Mouse (Mus musculus) ovary, adult 18-20 months (tissue): ENCODE measurements around the gene Taar7d.
A peak's percentile ranks its signal among the peaks of the same experiment; 100 is the strongest.
"Not testable (repeated sequence)": the region's sequence is repeated elsewhere in the genome, so short reads cannot be mapped to it uniquely, and the experiment has no call there.

Experiments used
- DNase-seq: peaks from one replicate; pipeline ENCODE4 v3.0.0; 2022; ENCODE audit warnings: low spot score, mixed read lengths

Gene Taar7d

DNA sequence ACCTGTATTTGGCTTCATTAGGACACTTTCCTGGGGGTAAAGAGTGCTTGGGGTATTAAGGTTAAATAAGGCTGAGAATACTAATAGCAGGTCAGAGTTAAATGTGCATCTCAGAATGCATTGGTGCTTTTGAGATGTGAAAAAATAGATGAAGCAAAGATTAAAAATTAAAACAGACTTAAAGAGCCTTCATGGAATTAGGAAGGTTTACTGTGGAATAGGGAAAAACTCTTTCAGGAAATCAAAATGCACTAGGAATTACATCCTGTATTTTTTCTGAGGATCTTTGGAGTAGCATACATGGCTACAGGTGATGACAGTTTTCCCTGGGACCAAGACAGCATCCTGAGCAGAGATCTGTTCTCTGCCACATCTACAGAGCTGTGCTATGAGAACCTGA, at the start of gene Taar7d:
Taar7d (plus strand) TSS at position 301 of the 400 bp plus-strand sequence.
- DNase-seq = no peak

DNA sequence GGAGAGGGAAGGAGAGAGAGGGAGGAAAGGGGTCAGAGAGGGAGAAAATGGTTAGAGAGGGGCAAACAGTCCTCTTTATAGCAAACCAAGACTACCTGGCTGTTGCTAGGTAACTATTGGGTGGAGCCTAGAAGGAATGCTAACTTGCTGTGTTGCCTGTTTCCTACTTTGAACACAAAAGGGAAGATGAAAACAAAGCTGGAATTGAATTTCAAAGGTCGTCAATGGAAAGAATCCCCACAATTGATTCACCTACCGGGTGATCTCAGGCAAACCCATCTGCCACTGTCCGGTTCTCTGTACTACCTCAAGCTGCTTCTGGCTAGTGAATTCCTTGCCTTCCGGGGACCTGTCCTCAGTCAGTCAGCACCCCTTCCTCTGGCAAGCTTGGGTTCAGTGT, 49.1 kb upstream of the Taar7d start:
- DNase-seq = no peak

DNA sequence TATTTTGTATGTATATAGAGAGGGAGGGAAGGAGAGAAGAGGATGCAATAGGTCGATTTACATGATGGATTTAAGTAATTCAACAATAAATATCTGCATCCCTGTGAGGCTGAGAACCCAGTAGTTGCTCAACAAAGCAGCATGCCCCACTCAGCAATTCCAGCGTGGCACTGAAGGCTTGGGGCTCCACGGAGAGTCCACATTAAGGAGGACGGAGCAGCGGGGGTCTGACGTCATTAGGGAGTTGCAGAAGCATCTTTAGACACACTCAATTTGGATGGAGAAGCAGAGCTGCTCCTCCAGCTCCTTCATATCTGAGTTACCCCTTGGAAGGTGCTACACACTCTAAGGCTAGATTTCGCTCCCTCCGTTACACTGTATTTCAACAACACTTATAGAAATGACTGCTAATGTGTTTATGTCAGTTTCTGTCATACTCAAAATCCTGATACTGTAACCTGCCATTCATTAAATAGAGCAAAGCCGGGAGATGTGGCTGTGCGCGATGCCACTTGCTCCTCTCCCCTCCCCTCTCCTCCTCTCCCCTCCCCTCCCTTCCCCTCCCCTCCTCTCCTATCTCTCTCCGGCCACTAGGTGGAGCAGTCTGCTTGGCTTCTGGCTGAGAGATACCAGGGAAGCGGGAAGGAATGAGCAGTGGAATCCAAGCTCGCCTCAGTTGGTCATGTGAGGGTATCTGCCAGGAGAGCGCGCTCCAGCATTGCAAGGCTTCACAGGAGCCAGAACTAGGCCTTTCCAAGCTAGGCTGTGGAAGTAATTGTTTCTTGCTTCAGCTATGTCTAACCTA, 47.9 kb upstream of the Taar7d start:
- DNase-seq = peak; percentile 67

DNA sequence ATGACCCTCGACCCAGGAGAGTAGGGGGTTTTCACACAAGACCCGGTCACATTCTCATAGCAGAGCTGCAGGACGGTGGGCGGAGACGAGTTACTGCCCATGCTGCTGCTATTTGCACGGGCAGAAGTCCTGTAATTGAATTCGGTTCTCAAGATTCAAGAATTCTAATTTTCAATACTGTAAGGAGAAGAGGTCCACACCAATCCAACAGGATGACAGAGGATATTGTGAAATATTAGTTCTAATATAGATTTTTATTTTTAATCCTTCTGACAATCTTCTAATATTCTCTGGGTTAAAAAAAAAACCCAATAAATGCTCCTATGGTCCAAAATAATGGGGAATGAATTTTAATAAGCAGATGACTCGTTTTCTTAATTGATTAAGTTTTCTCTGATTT, 41.5 kb upstream of the Taar7d start, which contains the start of gene Taar6:
Taar6 (minus strand) TSS at position 101 of the 400 bp plus-strand sequence.
- DNase-seq = no peak

DNA sequence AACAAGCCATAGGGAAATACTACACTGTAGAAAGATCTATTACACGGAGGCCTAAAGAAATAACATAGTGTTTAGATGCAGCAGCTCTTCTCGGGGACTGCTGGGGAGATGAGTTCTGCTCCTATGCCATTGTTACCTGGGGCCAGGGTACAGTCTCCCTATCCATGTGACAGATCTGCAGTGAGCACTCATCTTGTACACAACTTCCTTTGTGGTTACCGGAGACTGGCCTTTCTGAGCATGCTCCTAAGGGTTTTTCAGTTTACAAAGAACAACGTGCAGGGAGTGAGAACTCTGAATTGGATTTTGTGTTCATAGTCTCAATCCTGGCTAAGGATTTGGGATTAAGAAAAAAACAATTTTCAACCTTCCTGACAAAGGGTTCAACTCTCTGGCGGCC, 40.6 kb upstream of the Taar7d start:
- DNase-seq = no peak

DNA sequence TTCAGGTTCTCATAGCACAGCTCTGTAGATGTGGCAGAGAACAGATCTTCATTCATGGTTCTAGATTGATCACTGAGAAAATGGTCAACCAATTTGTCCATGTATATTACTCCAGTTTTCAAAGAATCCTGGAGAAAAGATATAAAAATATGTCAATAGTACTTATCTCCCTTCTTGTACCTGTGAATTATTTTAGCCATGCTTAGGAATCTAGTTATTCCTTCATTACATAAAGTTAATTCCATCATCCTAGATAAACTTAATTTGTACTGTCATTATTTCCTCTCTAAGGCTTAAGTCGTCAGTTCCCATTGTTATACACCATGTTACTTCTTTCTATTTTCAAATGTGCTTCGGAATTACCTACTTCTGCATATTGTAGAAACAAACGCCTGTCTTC, 33.6 kb upstream of the Taar7d start, which contains the start of gene Taar7a:
Taar7a (minus strand) TSS at position 101 of the 400 bp plus-strand sequence.
- no peak for DNase-seq

DNA sequence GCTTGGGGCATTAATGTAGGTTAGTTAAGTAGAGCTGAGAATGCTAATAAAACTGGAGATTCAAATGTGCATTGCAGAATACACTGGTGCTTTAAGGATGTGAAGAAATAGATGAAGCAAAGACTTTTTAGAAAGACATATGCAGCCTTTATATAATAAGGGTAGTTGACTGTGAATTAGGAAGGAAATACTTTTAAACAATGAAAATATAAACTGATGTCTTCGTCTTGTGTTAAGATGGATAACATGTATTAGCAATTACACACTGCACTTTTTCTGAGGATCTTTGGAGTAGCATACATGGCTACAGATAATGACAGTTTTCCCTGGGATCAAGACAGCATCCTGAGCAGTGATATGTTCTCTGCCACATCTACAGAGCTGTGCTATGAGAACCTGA, 27.4 kb upstream of the Taar7d start, which contains the start of gene Taar7b:
Taar7b (plus strand) TSS at position 301 of the 400 bp plus-strand sequence.
- no peak for DNase-seq

DNA sequence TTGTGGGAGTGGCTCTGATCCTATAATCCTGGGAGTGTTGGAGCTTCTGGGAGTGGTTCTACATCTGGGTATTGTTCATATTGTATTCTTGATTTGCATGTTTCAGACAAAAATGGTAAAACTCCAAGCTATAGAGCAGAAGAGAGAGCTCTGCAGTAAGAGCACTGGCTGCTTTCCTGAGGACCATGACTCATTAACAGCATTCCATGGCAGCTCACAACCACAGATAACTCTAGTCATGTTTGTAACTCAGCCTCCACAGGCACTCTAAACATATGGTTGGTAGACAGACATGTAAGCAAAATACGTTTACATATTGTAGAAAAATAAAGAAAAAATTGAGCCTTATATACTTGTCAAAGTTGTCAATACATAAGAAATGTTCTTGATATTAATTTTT, 20.6 kb upstream of the Taar7d start:
- DNase-seq = no peak

DNA sequence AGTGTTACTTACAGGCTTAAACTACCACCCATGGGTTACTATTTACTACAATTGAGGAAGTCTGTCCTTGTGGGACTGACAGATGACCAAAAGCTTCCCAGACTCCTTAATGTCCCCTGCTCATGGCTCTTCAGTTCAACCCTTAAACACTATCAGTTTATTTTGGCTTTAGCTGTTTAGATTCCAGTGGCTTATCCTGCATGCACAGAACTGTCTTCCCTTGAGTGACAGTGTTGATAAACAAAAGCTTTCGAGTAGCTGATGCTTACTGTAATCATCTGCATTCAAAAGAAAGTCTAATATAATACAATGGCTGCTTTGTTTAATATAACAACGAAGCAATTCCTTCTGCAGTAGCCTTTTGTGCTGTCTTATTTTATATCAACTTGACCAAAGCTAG, 20.0 kb upstream of the Taar7d start:
- no peak for DNase-seq

DNA sequence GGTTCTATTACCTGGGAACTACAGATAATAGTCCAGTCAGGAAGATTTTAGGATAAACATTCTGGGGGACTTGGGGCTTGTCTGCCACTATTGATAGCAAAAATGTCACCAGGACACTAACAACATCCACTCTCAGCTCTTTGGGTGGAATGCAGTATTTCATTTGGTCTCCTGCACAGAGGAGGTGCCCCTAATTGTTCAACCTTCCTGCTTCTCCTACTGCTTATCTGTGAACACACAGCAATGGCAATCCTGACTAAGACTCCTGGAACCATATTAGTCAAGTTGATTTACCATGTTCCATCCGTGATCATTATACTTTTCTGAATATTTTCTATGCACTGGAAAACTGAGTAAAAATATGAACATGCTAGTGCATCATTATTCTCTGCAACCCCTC, 18.9 kb upstream of the Taar7d start:
- DNase-seq = no peak

DNA sequence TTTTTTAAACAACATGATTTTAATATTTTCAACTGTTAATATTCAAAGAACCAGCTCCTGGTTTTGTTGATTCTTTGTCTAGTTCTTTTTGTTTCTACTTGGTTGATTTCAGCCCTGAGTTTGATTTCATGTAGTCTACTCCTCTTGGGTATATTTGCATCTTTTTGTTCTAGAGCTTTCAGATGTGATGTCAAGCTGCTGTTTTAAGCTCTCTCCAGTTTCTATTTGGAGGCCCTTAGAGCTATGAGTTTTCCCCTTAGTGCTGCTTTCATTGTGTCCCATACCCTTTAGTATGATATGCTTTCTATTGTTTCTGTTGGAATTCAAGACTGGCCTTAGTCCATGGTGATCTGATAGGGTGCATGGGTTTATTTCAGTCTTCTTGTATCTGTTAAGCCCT, 4.3 kb downstream of the Taar7d start:
- DNase-seq = no peak

DNA sequence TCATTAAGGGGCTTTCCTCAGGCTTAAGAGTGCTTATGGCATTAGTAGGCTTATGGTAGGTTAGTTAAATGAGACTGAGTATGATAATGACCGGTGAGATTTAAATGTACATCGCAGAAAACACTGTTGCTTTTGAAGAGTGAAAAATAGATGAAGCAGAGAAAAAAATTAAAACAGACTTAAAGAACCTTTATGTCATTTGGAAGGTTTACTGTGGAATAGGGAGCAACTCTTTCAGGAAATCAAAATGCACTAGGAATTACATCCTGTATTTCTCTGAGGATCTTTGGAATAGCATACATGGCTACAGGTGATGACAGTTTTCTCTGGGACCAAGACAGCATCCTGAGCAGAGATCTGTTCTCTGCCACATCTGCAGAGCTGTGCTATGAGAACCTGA, 10.3 kb downstream of the Taar7d start, which contains the start of gene Taar7e:
Taar7e (plus strand) TSS at position 301 of the 400 bp plus-strand sequence.
- DNase-seq = no peak

DNA sequence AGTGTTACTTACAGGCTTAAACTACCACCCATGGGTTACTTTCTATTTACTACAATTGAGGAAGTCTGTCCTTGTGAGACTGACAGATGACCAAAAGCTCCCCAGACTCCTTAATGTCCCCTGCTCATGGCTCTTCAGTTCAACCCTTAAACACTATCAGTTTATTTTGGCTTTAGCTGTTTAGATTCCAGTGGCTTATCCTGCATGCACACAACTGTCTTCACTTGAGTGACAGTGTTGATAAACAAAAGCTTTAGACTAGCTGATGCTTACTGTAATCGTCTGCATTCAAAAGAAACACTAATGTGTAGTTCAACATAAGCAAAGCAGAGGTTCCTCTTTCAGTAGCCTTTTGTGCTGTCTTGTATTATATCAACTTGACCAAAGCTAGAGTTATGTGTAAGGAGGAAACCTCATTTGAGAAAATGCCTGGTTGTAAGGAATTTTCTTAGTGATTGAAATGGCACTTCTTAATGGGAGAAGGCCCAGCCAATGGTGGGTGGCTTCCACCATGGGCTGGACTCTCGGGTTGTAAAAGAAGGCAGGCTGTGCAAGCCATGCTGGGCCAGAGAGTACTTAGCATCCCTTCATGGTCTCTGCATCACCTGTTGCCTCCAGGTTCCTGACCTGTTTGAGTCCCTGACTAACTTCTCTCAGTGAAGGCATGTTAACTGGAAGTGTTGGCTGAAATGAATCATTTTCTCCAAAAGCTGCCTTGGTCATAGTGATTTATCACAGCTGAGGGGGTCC, 13.3 kb downstream of the Taar7d start:
- no peak for DNase-seq

DNA sequence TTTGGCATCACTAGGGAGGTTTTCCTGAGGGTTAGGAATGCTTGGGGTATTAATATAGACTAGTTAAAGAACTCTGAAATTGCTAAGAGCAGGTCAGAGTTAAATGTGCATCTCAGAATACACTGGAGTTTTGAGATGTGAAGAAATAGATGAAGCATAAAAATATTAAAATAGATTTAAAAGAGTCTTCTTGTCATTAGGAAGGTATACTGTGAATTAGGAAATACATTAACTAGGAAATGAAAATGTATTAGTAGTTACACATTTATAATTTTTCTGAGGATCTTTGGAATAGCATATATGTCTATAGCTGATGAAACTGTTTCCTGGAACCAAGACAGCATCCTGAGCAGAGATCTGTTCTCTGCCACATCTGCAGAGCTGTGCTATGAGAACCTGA, 22.2 kb downstream of the Taar7d start, which contains the start of gene Taar7f:
Taar7f (plus strand) TSS at position 301 of the 400 bp plus-strand sequence.
- no peak for DNase-seq

DNA sequence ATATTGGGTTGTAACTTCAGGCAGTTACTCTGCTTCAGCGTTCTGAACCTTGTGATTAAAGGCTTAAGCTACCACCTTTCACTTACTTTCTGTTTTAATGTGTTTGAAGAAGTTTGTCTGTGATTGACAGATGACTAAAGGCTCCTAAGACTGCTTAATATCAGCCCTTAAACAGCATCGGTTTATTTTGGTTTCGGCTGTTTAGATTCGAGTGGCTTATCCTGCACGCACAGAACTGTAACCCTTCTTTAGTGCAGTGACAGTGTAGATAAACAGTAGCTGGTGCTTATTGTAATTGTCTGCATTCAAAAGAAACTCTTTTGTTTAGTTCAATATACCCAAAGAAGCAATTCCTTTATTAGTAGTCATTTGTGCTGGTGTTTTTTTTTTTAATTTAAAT, 25.0 kb downstream of the Taar7d start:
- DNase-seq = no peak

DNA sequence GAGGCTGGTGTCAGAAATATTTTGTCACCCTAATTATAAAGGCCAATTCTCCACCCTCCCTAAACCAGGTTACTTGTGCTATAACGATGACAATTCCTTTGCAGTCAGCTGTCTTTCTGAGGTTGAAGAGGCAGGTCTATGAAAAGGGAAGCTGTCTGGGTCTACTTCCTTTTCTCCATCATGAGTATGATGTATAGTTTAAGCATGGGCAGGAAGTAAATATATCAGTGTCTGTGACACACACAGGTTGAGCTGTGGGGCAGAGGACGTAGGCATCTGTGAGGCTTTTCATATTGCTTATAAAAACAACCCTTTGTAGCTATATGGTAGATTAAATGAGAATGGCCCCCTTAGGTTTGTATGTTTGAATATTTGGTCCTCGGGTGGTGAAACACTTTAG, 32.0 kb downstream of the Taar7d start:
- no peak for DNase-seq

DNA sequence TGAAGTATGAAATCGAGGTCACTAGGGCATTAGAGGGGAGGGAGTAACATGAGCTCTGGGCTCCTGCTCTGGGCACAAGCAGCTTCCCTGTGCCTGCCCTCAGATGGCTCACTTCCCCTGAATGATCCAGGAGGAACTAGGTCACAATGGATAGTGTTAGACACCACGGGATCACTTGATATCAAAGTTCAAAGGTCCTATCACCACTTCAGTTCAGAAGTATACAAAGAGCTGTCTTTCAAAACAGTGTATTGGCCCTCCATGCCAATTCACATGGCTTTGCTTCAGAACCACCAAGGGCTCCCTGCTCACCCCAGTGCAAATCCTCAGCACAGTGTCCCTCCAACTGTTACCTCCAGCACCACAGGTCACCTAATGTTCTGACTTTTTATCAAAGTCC, 47.7 kb downstream of the Taar7d start:
- not testable (repeated sequence) for DNase-seq

DNA sequence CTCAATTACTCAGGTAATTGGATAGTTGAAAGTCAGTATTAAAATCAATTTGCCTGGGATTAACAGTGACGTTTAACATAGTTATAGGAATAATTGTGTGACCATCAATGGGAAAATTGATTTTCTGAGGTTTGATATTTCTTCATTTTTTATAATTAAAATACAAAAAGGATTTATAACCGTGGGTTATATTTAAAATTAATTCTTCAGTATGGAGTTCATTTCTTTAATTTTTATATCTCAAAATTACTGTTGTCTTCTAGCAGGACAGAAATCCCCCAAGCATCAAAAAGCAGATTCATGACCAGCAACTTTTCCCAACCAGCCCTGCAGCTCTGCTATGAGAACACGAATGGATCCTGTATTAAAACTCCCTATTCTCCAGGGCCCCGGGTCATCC, 49.2 kb downstream of the Taar7d start, which contains the start of gene Taar8a:
Taar8a (plus strand) TSS at position 301 of the 400 bp plus-strand sequence.
- DNase-seq = not testable (repeated sequence)
